Mouse (Mus musculus) B cell, adult 2 months (primary cell): ENCODE data around the gene Med24.

Source experiments
- DNase-seq, 2 experiments: peaks; one replicate each; pipeline ENCODE4 v3.0.0; 2022

The Med24 gene

GRCm38 (mm10) chr11:98729119-98729588, at the start of gene Med24:
TSS of gene Med24 (minus strand) at chr11:98729435.
- DNase-seq, result peak; percentile 80 to 83

DNA sequence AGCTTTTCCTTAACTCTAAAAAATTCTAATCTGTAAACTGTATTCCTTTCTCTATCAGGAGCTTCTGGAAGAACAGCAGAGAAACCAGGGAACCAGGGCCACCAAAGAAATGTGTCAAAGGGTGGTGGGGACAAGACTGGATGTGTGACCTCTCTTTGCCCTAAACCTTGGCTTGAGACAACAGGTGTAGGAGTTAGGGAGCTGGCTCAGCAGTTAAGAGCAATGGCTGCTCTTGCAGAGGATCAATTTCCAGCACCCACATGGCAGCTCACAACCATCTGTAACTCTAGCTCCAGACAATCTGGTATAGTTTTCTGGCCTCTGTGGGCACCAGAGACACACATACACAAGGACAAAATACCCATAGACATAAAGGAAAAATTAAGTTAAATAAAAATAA, 48.7 kb upstream of the Med24 start:
- DNase-seq, result no peak

- no peak for DNase-seq
Observed at GRCm38 (mm10) chr11:98776843-98777590, 47.8 kb upstream of the Med24 start.

DNA sequence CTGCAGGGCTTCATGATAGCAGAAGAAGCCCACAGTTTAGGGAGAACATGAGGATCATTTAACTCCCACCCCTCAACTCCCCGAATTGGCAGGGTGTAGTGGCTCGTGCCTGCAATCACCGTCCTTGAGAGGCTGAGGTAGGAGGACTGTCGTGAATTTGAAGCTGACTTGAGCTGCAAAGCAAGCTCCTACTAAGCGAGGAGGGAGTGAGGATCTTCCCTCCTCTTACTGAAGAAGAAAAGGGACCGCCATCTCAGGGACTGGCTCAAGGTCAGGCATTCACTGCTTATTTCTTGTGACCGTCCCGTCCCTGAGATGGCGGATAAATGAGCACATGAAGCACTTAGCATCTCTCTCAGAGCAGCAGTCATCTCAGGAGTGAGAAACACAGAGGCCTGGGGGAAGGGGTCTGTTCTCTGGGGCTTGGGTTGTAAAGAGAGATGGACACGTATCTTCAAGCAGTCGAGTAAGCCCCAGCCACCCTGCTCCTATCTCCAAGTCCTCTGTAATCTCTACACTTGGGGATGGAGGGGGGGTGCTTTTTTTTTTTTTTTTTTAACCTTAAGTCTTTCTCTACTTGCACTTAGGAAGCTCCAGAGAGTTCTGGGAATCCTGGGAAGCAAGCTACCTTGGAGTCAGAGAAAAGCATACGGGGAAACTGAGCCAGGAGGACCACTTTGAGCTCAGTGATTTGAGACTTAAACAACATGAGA, 47.0 kb upstream of the Med24 start:
- DNase-seq, result no peak

DNA sequence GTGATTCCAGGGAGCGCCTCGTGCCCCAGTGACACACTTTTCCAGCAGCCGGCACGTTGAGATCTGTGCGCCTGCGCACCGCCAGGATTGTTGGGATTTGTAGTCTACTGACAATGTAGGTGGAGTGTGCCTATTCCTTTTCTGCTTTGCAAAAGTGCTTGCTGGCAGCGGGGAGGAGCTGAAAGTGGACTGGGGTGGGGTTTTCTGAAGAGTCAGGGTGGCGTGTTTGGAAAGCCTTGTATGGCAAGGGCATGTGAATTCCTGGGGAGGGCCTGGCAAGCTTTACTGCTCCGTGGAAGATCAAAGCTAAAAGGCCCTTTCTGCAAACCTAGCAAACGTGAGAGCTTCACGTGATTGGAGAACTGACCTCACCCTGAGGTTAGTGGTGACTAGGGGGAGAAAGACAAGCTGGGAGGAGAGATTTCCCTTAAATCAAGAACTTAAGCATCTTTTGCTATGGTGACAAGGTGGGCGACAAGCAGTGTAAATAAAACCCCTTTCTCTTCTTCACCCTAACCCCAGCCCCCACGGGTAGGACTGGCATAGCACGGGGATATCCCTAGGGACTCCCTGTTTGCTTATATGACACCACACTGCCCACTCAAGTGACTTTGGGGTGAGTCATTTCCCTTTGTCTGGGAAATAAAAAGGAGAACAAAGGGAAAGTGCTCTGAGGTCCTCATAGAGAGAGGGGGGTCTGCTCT, 46.3 kb upstream of the Med24 start:
- peak; percentile 76 for DNase-seq

- DNase-seq, result peak; percentile 42 to 45
Observed at GRCm38 (mm10) chr11:98774582-98775347, 45.5 kb upstream of the Med24 start, which contains the start of gene Nr1d1. TSS of gene Nr1d1 (minus strand) at chr11:98775333.

DNA sequence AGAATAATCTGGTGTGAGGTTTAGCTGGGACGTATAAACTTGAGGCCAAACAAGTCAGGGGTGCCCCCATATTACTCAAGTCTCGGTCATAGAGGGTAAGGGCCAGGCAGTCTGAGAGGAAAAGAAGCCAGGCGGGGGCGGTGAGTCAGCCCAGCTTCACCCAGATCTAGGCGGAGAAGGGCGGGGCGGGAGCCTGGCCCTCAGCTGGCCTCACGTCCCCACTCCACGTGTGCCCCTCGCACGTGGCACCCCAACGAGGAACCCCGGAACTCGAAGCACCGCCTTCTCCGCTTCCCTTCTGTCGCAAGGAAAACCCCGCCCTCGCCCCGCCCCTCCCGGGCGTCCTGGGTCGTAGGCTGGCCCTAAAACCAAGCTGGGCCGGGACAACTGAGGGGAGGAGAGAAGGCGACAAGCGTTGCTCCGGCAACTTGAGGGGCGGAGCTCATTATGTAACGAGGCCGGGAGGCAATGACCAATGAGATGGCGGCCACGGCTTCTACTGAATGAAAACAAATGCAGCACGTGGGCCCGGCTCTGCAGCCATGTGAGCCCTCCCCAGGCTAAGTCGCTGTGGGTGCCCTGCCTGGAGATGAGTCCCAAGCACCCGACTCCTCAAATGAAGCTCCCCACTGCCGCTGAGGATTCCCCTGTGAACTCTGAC, 44.5 kb upstream of the Med24 start:
- DNase-seq, result peak; percentile 94 to 95

DNA sequence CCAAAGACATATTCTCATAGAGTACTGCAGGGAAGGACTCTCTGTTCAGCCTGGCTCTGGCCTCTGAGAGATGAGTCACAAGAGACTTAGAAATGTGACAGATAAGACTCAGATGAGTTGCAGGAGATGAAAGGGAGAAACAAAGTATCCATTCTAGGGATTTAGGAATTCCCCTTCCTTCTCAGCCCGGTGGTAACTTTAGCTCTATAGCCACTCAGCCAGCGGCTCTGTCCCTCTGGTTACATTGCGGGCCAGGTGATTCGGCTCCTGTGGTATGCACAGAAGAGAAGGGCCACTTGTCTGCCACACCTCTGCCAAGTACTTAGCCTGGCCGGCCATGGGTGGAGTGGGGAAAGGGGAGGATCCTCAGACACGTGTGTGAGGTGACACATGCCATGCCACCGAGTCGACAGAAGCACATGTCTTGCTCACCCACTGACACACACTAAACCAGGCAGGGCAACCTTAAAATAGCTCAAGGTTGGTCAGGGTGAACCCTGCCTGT, 43.5 kb upstream of the Med24 start:
- DNase-seq, result peak; percentile 57 to 59

DNA sequence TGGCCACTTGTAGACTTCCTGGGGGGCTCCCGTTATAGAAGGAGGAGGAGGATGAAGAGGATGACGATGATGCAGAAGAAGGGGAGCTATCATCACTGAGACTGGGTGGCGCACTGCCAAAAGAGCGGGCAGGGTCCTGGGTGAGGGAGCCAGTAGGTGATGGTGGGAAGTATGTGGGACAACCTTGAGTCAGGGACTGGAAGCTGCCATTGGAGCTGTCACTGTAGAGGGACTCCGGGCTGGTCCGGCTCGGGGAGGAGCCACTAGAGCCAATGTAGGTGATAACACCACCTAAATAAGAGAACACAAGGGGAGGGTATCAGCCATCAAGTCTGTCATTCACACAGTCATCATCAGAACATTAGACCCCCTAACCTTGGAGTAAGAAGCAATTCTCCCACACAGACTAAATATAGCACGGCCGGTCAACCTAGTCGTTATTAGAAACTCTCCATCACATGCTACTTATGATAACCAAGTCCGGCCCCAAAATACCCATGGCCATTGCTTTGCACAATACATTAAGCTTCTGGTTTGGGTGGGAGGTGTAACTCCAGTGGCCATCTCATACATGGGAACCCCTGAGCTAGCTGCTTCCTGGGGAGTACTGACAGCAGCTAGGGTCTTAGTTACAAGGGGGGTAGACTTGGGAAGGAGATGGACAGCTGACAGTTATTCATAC, 42.8 kb upstream of the Med24 start:
- no peak for DNase-seq

DNA sequence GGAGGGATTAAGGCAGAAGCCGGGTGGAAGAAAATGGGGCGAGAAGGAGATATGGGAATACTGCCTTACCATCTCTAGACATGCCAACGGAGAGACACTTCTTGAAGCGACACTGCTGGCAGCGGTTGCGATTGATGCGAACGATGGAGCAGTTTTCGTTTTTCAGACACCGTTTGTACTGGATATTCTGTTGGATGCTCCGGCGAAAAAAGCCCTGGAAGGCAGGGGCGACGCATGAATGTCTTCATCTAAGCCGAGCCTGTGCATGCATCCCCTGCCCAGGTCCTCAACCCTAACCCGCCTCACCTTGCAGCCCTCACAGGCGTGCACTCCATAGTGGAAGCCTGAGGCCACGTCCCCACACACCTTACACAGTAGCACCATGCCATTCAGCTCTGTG, 41.9 kb upstream of the Med24 start:
- no peak for DNase-seq

GRCm38 (mm10) chr11:98770096-98770975, 41.1 kb upstream of the Med24 start:
- peak; percentile 52 to 55 for DNase-seq

DNA sequence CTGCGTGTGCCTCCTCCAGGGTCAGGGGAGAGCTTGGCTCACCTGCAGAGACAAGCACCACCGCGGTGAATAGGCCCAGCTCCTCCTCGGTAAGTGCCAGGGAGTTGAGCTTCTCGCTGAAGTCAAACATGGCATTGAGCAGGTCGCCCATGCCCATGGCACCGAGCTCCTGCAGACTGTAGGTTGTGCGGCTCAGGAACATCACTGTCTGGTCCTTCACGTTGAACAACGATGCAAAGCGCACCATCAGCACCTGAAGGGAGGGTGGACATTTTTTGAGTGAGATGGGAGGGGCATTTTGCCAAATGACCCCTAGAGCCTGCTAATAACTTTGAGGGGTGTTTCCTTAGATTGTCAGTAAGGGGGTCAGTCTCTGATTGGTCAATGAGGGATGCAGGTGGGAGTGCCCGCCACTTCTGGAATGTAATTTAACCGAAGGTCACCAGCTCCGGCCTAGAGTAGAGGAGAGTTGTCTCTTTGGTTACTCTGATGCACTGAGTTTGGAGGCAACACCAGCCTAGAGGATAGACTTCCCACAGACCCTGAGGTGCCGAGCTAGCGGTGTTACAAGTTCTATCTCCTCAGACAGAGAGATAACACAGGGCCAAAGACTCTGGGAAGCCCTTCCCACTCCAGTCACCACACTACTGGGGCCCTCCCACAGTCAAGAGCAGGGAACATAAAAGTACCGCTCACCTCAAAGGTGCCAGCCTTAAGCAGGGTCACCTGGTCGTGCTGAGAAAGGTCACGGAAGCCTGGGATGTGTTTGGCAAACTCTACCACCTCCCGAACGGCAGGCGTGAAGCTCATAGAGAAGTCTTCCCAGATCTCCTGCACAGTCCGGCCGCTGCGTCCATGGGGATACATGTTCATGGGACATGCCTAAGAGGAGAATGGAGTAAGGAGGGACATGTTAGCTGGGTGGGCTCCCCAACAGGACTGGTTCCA, 40.0 kb upstream of the Med24 start:
- DNase-seq, result no peak

GRCm38 (mm10) chr11:98768127-98769006, 39.1 kb upstream of the Med24 start:
- no peak for DNase-seq

DNA sequence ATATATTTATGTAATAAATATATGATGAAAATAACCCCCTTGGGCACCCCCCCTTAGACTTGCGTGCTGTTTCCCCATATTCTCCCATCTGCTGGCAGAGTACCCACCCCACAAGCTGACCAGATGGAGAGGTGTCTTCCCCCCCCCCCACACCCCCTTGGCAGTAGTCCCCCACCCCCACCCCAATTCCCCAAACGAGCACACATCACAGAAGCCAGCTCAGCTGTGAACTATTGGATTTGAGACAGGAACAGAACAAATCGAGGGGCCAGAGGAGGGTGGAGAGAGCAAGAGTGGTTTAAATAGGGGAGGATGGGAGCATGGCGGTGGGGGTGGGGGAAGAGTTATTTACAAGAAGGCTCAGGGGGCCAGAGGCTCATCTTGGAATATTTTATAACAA, 38.5 kb upstream of the Med24 start:
- no peak for DNase-seq

DNA sequence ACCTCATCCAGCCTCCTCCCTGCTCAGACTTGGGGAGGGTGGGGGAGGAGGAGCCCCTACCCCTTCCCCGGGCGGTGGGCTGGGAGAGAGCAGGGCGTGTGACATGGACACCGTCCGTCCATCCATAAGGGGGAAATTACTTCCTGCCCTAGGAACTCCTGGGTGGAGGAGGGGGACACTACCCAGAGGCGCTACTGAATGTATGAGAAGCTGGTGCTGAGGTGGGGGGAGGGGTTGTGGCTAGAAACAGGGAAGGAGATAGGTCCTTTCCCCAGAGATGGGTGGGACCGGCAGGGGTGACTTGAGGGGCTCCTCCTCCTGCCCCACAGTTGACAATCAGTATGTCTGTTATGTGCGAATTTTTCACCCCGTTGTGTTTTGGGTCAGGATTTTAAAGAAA, 38.0 kb upstream of the Med24 start:
- peak in 1 of 2 experiments; percentile 42 for DNase-seq

DNA sequence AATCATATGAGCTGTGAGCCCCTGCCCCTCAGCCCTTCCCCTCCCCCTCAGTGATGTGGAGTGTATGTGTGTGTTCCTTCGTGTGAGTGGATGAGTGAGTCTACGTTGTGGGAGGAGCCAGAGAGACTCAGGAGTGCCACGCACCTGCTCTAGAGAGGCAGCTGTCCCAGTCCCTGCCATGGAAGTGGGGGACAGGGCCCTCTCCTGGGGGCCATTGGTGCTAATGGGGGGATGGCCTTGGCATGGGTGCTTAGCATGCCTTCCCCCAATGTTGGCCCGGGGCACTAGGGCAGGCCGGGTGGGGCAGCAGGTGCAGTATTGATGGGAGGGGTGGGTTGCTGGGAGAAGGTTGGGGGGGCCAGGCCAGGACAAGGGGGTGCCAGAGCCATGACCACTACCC, 37.6 kb upstream of the Med24 start:
- DNase-seq, result no peak

- DNase-seq, result no peak
Observed at GRCm38 (mm10) chr11:98766346-98766745, 37.1 kb upstream of the Med24 start.
